Mouse (Mus musculus): Measurements from ENCODE around the gene Tbca. TPM values are rescaled to one million over a fixed set of nuclear protein-coding genes. Genes with fewer than 3 reads are reported as not detected.
A peak's percentile ranks its signal among the peaks of the same experiment; 100 is the strongest.

Tbca gene
- 274 and 297 TPM in 2 replicates for polyA plus RNA-seq (2016; fragmentation: Nextera tagmentation; extraction: Ambion mirVana)

DNA sequence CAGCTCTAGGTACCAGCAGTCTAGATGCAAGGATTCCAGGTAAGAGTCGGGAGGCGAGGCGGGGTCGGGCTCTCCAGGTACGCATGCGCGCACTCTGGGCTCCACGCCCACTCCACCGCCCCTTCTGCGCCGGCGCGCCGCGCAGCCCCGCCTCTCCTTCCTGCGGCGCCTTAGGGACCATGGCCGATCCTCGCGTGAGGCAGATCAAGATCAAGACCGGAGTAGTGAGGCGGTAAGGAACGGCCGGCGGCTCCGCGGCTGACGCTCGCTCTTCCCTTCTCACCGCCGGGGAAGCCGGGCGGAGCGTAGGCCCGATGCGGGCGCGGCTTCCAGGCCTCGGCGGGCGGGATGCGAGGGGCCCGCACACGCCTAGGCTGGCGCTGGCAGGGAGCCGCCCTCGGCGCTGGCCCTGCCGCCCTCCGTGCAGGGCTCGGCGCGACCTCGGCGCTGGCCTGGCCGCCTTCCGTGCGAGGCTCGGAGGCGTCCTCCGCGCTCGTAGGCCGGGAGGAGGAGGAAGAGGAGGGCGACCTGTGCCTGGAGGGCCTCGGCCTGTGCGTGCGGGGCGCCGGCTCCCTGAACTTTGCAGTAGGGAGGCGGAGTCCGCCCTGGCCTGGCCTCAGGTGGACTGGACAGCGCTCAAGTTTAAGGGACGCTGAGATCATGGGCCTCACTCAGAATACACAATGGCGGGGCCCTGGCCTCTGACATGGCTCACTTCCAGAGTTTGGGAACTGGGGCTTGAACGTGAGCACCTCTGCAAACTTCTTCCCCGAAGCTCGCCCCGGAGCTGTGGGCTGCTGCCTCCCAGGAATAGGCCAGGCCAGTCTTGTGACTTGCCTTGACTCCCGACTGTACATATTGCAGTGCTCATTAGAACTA, at the start of gene Tbca:
TSS of gene Tbca (plus strand) at position 140 of the 879 bp plus-strand sequence.
- Histone ChIP-seq H3K36me3 (no peaks in the 10 kb centered on the region), H3K27me3 (ENCODE audit: low read depth, poor library complexity, severe bottlenecking) (peaks cover 10% of the 10 kb centered on the region; the same call in 1 of the 2 replicates), H3K4me3 (peak within 1 kb of the TSS; percentile 91), H3K9me3 (replicated peaks) (no peaks in the 10 kb centered on the region), H3K27ac (peak within 1 kb of the TSS; percentile 95), H3K4me1 (peaks cover 15% of the 10 kb centered on the region)
- under 1% methylated on average over 81 of the region's 81 CpGs for WGBS
- peak; percentile 95 for DNase-seq (ENCODE audit: low spot score)

DNA sequence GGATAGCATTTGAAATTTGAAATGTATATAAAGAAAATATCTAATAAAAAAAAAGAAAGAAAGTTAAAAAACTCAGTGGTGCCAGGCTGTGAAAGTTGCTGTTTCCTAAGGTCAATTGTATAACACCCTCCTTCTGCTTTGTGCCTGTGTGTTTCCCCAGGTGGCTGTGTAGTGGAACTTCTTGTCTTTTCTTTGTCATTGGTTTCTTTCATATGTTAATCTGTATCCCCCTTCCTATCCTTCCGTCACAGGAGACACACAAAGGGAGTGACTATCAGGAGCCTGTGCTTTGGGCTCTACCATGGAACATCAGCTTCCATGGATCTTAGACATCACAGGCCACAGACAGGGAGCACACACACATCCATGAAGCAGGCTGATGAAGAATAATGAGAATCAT, 43.5 kb upstream of the Tbca start:
- DNase-seq (ENCODE audit: low spot score), result no peak
- H3K27ac ChIP-seq, result no peak overlapping the region
- no peaks in the 10 kb centered on the region for H3K9me3 ChIP-seq (replicated peaks)
- H3K4me1 ChIP-seq, result no peaks in the 10 kb centered on the region
- WGBS, result 58% methylated on average over 1 of the region's 1 CpGs
- H3K4me3 ChIP-seq, result no peak overlapping the region
- no peaks in the 10 kb centered on the region for H3K27me3 ChIP-seq (ENCODE audit: low read depth, poor library complexity, severe bottlenecking)
- H3K36me3 ChIP-seq, result no peaks in the 10 kb centered on the region

DNA sequence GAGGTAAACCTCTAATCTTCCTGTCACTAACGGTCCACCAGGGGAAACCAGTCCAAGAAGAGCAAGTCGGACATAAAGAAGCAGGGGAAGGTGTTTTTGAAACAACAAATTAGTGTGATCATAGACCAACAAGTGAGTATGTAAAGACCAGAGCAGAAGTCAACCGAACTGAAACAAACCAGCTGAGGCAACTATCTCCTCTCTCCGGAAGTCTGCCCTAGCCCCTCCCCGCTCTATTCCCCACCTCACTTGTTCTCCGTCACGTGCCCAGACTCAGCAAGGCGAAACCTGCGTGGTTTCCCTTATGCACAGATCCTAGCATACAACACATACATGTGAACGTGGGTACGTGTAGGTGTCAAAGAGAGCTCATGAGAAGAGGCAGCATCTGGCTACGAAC, 22.9 kb upstream of the Tbca start:
- no peaks in the 10 kb centered on the region for H3K36me3 ChIP-seq
- DNase-seq (ENCODE audit: low spot score), result no peak
- WGBS, result 89% methylated on average over 12 of the region's 12 CpGs
- no peak overlapping the region for H3K4me3 ChIP-seq
- no peaks in the 10 kb centered on the region for H3K27me3 ChIP-seq (ENCODE audit: low read depth, poor library complexity, severe bottlenecking)
- no peak overlapping the region for H3K27ac ChIP-seq
- H3K9me3 ChIP-seq (replicated peaks), result no peaks in the 10 kb centered on the region
- no peaks in the 10 kb centered on the region for H3K4me1 ChIP-seq

DNA sequence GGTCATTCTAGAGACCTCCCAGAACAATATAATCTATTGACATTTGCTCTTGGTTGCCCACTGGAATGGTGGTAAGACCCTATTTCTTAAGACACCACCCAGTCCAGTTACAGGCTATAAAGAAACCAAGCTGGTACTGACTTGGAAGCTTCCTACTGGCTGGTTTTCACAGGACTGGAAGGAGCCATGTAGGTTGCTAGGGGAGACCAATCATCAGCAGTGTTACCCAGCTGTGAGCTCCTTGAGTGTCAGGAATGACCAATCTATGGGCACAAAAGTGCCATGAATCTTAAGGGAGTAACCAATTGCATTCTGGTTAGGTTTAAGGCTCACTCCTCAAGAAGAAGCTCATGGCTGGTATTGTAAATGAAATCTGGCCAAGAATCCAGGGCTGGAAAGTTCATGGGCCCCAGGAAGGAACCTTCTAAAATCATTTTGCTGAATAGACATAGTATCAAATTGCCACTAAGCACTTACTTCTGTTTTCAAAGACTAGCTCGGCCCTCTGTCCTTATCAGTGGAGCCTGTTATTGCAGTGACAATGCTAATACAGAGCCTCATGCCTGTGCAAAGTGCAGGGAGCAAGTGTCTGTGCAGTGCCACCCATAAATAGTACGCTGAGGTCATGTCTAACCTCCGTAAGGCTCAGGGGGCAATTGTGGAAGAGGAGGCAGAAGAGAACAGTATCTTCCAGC, 20.1 kb upstream of the Tbca start:
- no peak overlapping the region for H3K4me3 ChIP-seq
- H3K4me1 ChIP-seq, result no peaks in the 10 kb centered on the region
- no peaks in the 10 kb centered on the region for H3K9me3 ChIP-seq (replicated peaks)
- WGBS, result 86% methylated on average over 3 of the region's 3 CpGs
- no peak overlapping the region for H3K27ac ChIP-seq
- no peak for DNase-seq (ENCODE audit: low spot score)
- no peaks in the 10 kb centered on the region for H3K36me3 ChIP-seq
- no peaks in the 10 kb centered on the region for H3K27me3 ChIP-seq (ENCODE audit: low read depth, poor library complexity, severe bottlenecking)

DNA sequence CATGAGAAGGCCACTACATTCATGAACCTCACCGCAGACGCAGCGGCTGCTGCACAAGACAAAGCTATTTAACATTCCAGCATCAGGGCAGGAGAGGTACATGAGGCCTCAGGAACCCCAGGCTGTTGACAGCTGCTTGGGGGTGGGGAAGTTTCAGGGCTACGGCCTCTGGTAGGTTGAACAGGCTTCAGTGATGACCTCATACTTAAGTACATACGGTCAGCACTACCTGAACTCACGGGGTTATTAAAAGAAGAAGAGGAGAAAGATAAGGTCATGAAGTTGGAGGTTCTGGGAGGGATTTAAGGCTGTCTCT, 19.6 kb upstream of the Tbca start:
- no peaks in the 10 kb centered on the region for H3K4me1 ChIP-seq
- no peaks in the 10 kb centered on the region for H3K36me3 ChIP-seq
- 77% methylated on average over 6 of the region's 6 CpGs for WGBS
- H3K27ac ChIP-seq, result no peak overlapping the region
- no peak for DNase-seq (ENCODE audit: low spot score)
- H3K9me3 ChIP-seq (replicated peaks), result no peaks in the 10 kb centered on the region
- H3K4me3 ChIP-seq, result no peak overlapping the region
- no peaks in the 10 kb centered on the region for H3K27me3 ChIP-seq (ENCODE audit: low read depth, poor library complexity, severe bottlenecking)

DNA sequence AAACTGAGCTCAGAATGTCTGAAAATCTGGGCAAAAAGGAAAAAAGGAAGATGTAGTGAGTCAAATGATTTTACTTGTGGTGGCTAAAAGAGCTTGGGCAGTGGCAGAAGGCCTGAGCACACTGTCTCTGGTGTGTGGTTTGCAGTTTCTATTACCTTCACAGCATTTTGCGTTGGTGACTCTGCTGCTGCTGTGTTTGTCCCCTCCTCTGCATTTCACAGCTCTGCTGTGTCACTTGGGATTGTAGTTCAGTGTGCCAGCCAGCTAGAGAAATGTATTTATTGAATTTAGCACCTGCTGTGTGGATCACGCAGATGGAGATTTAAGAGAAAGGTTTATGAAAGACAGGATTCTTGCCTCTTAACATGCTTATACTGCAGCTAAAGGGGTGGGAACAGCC, 1.8 kb upstream of the Tbca start:
- Histone ChIP-seq H3K36me3 (no peaks in the 10 kb centered on the region), H3K27ac (no peak overlapping the region), H3K9me3 (replicated peaks) (no peaks in the 10 kb centered on the region), H3K4me3 (no peak overlapping the region), H3K4me1 (peaks cover 15% of the 10 kb centered on the region), H3K27me3 (ENCODE audit: low read depth, poor library complexity, severe bottlenecking) (peaks cover 10% of the 10 kb centered on the region; the same call in 1 of the 2 replicates)
- DNase-seq (ENCODE audit: low spot score), result no peak
- 78% methylated on average over 2 of the region's 2 CpGs for WGBS

DNA sequence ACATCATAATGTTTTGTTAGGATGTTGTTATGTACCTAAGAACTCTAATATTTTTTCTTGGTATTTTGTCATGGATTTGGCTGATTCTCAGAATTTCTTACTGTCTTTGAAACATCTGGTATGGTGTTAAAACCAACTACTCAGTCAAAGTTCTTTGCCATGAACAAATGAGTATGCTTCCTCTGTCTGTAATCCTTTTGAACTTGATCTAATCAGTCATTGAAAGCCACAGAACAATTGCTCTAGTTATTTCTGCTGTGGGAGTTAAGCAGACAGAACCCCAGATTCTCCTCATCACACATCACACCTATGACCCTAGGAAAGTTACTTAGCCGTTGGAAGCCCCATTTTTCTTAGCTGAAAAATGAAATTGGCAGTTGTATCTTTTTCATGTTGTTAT, 6.0 kb downstream of the Tbca start:
- WGBS, result 69% methylated on average over 1 of the region's 1 CpGs
- Histone ChIP-seq H3K27me3 (ENCODE audit: low read depth, poor library complexity, severe bottlenecking) (no peaks in the 10 kb centered on the region), H3K9me3 (replicated peaks) (no peaks in the 10 kb centered on the region), H3K27ac (no peak overlapping the region), H3K36me3 (no peaks in the 10 kb centered on the region), H3K4me1 (peaks cover 8% of the 10 kb centered on the region), H3K4me3 (no peak overlapping the region)
- DNase-seq (ENCODE audit: low spot score), result no peak

DNA sequence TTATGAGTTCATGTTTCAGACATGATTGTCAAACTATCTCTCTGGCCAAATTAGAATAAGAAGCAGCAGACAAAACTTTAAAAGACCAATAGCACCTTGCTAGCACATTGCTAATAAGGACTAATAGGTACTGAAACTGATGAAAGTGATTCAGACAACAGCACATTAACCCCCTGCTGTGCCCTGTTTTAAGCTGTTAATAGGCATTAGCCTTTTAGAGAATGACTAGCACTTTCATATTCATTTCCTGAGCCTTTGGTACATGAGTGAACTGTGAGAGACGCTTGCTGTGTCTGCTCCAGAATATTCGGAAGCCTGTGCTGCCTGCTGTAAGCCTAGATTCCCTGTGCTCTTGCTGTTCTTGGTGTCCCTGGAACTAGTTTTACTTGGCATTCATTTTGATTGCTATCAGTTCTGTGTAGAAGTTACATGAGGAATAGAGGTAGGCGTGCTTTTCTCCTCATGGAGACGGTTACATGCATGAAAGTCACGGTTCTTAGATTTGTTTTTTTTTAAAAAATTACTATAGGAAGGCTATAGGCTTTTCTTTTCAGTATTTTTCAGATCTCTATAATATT, 14.9 kb downstream of the Tbca start:
- H3K4me1 ChIP-seq, result peaks cover 39% of the 10 kb centered on the region
- H3K4me3 ChIP-seq, result no peak overlapping the region
- DNase-seq (ENCODE audit: low spot score), result no peak
- 75% methylated on average over 5 of the region's 5 CpGs for WGBS
- no peaks in the 10 kb centered on the region for H3K27me3 ChIP-seq (ENCODE audit: low read depth, poor library complexity, severe bottlenecking)
- H3K27ac ChIP-seq, result no peak overlapping the region
- no peaks in the 10 kb centered on the region for H3K36me3 ChIP-seq
- H3K9me3 ChIP-seq (replicated peaks), result no peaks in the 10 kb centered on the region

DNA sequence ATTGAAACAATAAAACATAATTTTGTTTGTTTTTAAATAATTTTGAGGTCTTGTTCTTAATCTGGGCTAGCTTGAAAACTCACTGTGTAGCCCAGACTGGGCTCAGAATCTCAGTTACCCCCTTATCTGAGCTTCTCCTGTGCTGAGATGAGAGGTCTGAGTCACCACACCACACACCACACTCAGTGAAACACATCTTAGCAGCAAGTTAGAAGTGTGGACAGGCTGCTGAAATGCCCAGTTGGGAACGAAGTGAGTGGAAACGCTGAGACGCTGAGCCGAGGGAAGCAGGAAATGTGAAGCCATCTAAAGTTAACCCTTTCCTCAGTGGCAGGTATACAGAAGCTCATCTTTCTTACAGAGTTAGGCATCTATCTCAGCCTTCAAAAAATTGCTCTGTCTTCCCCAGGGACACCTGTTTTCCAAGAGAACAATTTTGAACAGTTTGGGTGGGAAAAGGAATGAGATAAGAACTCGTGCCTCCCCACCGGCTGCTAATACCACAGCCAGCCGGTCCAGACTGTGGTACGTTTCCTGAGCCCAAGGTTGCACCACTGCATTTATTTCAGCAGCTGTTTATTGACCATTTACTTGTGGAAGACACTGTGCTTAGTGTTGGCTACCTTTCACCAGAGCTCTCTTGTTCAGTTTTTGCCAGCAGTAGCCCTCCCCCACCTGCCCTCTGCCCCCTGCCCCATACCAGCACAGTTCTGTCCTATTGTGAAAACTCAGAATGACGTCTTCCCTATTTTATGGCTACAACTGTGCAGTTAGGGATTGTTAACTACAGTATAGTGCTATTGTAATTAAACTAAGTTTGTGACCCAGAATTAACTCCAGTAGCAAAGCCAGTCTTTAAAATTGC, 17.8 kb downstream of the Tbca start:
- WGBS, result 36% methylated on average over 9 of the region's 9 CpGs
- DNase-seq (ENCODE audit: low spot score), result no peak
- no peaks in the 10 kb centered on the region for H3K27me3 ChIP-seq (ENCODE audit: low read depth, poor library complexity, severe bottlenecking)

DNA sequence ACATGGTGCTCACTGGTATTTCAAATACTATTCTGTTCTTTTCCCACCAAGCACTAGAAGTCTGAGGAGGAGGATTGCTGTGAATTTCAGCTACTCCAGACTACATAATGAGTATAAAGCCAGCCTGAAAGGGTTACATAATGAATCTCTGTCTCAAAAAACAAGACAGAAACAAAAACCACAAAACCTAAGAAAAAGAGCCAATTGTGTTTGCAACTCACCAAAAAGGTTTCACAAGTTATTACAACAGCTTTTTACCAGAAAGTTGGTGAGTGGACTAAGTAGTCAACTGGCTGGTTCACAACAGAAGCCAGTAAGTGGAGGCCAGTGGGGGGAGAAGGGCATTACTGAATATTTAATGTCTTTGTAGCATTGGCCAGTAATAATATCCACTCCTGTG, 19.9 kb downstream of the Tbca start:
- 0 out of 2 replicates have a peak, but pooled peaks cover 3% of the 10 kb centered on the region for H3K36me3 ChIP-seq
- no peak overlapping the region for H3K4me3 ChIP-seq
- DNase-seq (ENCODE audit: low spot score), result no peak
- no peak overlapping the region for H3K27ac ChIP-seq
- peaks cover 28% of the 10 kb centered on the region for H3K4me1 ChIP-seq
- no peaks in the 10 kb centered on the region for H3K9me3 ChIP-seq (replicated peaks)
- H3K27me3 ChIP-seq (ENCODE audit: low read depth, poor library complexity, severe bottlenecking), result no peaks in the 10 kb centered on the region

More for the DNA sequence above, 17.8 kb downstream of the Tbca start:
- Histone ChIP-seq H3K27ac (no peak overlapping the region), H3K9me3 (replicated peaks) (no peaks in the 10 kb centered on the region), H3K4me3 (no peak overlapping the region), H3K36me3 (0 out of 2 replicates have a peak, but pooled peaks cover 3% of the 10 kb centered on the region), H3K4me1 (peaks cover 36% of the 10 kb centered on the region)

DNA sequence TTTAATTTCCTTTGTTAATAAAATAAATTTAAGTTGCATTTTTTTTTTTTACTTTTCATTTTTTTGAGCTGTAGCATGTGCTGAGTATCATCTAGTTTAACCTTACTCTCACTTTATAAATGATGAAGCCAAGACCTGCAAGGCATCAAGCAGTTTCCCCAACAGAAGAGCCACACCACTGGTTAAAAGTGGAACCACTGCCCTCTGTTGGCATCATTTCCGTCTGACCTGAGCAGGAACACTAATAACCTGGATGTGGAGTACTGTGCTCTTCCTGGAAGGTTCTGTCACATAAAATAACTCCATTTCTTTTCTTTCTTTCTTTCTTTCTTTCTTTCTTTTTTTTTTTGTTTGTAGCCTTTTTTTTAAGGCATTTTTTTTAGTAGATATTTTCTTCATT, 21.0 kb downstream of the Tbca start:
- 70% methylated on average over 1 of the region's 1 CpGs for WGBS
- Histone ChIP-seq H3K4me1 (peaks cover 31% of the 10 kb centered on the region), H3K4me3 (no peak overlapping the region), H3K9me3 (replicated peaks) (no peaks in the 10 kb centered on the region), H3K27ac (no peak overlapping the region), H3K36me3 (0 out of 2 replicates have a peak, but pooled peaks cover 3% of the 10 kb centered on the region), H3K27me3 (ENCODE audit: low read depth, poor library complexity, severe bottlenecking) (no peaks in the 10 kb centered on the region)
- no peak for DNase-seq (ENCODE audit: low spot score)

DNA sequence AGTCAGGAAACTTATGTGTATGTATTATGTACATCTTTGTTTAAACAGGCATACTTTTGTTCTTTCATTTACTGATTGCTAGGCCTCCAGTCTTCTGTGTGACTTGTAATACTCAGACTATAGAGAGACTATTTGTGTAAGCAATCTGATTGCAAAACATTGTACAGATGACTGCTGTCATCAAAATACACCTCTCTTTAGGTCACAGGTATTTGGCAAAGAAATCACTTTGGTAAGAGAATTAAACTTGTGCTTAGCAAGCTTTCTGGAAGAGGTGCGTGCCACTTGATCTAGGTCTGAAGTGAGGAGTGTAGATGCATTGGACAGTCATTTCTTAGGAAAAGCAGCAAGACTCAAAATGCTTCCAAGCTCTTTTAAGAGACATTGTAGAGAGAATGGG, 22.7 kb downstream of the Tbca start:
- Histone ChIP-seq H3K4me3 (no peak overlapping the region), H3K27ac (no peak overlapping the region), H3K4me1 (peaks cover 18% of the 10 kb centered on the region), H3K27me3 (ENCODE audit: low read depth, poor library complexity, severe bottlenecking) (no peaks in the 10 kb centered on the region), H3K36me3 (0 out of 2 replicates have a peak, but pooled peaks cover 3% of the 10 kb centered on the region), H3K9me3 (replicated peaks) (no peaks in the 10 kb centered on the region)
- 96% methylated on average over 1 of the region's 1 CpGs for WGBS
- no peak for DNase-seq (ENCODE audit: low spot score)

Data from limb, embryonic 10.5 days (tissue).